Mouse (Mus musculus): Measurements from ENCODE around the gene Lingo1. TPM values are rescaled to one million over a fixed set of nuclear protein-coding genes. Genes with fewer than 3 reads are reported as not detected.
A peak's percentile ranks its signal among the peaks of the same experiment; 100 is the strongest.

Gene Lingo1
- polyA plus RNA-seq, 1 experiment from 2014 or later = 0.93 TPM

DNA sequence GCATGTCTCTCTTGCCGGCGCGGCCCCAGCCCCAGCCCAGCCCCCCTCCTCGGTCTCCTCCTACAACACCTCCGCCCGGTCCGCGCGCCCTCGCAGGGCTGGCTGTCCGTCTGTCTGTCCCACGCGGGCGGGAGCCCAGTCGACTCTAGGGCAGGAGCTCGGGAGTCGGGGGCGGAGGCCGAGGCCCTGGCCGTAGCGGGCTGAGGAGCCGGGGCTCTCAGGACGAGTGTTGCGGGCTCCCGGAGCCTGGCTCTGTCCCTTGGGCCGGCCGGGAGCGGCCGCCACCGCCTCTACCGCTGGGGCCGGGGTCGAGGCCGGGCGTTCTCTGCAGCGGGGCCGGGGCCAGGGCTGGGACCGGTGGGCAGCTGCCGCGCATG lies 161.2 kb downstream of the Lingo1 start:
- peaks cover 44% of the 10 kb centered on the region for H3K27me3 ChIP-seq (ENCODE audit: control insufficient read depth, insufficient read depth, low read length)
- H3K4me2 ChIP-seq (ENCODE audit: low read depth, severe bottlenecking) = peak overlapping the region; percentile 99
- 1% methylated on average over 32 of the region's 40 CpGs for WGBS
- peak overlapping the region; percentile 55 for H3K4me3 ChIP-seq (ENCODE audit: low read depth, low read length)
- no peaks in the 10 kb centered on the region for H3K36me3 ChIP-seq (ENCODE audit: control insufficient read depth, insufficient read depth, low read length)
- peak overlapping the region; percentile 61 for H3K9ac ChIP-seq (ENCODE audit: low read length)
- ATAC-seq (ENCODE audit: insufficient number of reproducible peaks, low FRiP score, low TSS enrichment, low read depth) (peak; percentile 52), DNase-seq (ENCODE audit: low spot score) (no peak)
- no peaks in the 10 kb centered on the region for H3K9me3 ChIP-seq (ENCODE audit: control insufficient read depth, low read length)
- peaks cover 21% of the 10 kb centered on the region for H3K4me1 ChIP-seq (ENCODE audit: control insufficient read depth, insufficient read depth, low read length)
- no peak overlapping the region for H3K27ac ChIP-seq (replicated peaks; ENCODE audit: low read depth, low read length)

GRCm38 (mm10) chr9:56634406-56635120 lies 161.7 kb downstream of the Lingo1 start:
- 0% methylated on average over 20 of the region's 25 CpGs for WGBS
- no peak overlapping the region for H3K27ac ChIP-seq (replicated peaks; ENCODE audit: low read depth, low read length)

GRCm38 (mm10) chr9:56633449-56634225 lies 162.6 kb downstream of the Lingo1 start:
- no peak overlapping the region for H3K27ac ChIP-seq (replicated peaks; ENCODE audit: low read depth, low read length)
- DNase-seq (ENCODE audit: low spot score) = no peak
- H3K4me3 ChIP-seq (ENCODE audit: low read depth, low read length) = no peak overlapping the region
- no peak overlapping the region for H3K4me2 ChIP-seq (ENCODE audit: low read depth, severe bottlenecking)
- 21% methylated on average over 13 of the region's 13 CpGs for WGBS
- H3K27me3 ChIP-seq (ENCODE audit: control insufficient read depth, insufficient read depth, low read length) = peaks cover 41% of the 10 kb centered on the region
- H3K36me3 ChIP-seq (ENCODE audit: control insufficient read depth, insufficient read depth, low read length) = no peaks in the 10 kb centered on the region
- ATAC-seq (ENCODE audit: insufficient number of reproducible peaks, low FRiP score, low TSS enrichment, low read depth) = no peak
- no peaks in the 10 kb centered on the region for H3K9me3 ChIP-seq (ENCODE audit: control insufficient read depth, low read length)
- H3K9ac ChIP-seq (ENCODE audit: low read length) = no peak overlapping the region
- H3K4me1 ChIP-seq (ENCODE audit: control insufficient read depth, insufficient read depth, low read length) = peaks cover 21% of the 10 kb centered on the region

More at GRCm38 (mm10) chr9:56634406-56635120, 161.7 kb downstream of the Lingo1 start:
- ATAC-seq (ENCODE audit: insufficient number of reproducible peaks, low FRiP score, low TSS enrichment, low read depth) = no peak
- Histone ChIP-seq H3K4me1 (ENCODE audit: control insufficient read depth, insufficient read depth, low read length) (peaks cover 21% of the 10 kb centered on the region), H3K4me2 (ENCODE audit: low read depth, severe bottlenecking) (peak overlapping the region; percentile 99), H3K9ac (ENCODE audit: low read length) (peak overlapping the region; percentile 61), H3K27me3 (ENCODE audit: control insufficient read depth, insufficient read depth, low read length) (peaks cover 42% of the 10 kb centered on the region), H3K36me3 (ENCODE audit: control insufficient read depth, insufficient read depth, low read length) (no peaks in the 10 kb centered on the region), H3K9me3 (ENCODE audit: control insufficient read depth, low read length) (no peaks in the 10 kb centered on the region), H3K4me3 (ENCODE audit: low read depth, low read length) (peak overlapping the region; percentile 55)
- no peak for DNase-seq (ENCODE audit: low spot score)

DNA sequence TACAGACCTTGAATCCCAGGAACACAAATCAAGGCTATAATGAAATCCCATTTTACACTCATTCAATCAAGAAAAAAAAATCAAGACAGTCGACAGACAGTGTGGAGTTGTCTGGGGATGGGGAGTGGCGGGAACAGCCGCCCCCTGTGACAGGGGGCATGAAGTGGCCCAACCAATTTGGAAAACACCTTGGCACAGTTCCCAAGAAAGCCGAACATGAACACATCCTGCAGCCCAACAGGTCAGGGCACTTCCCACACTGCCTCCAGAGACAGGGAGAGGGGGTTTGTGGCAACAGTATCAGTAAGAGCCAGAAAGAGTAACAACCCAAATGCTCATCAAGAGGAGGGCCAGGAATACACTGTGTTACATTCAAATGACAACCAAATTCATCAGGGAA lies 165.3 kb downstream of the Lingo1 start:
- no peak overlapping the region for H3K4me2 ChIP-seq (ENCODE audit: low read depth, severe bottlenecking)
- ATAC-seq (ENCODE audit: insufficient number of reproducible peaks, low FRiP score, low TSS enrichment, low read depth) (no peak), DNase-seq (ENCODE audit: low spot score) (no peak)
- H3K27me3 ChIP-seq (ENCODE audit: control insufficient read depth, insufficient read depth, low read length) = peaks cover 23% of the 10 kb centered on the region
- no peaks in the 10 kb centered on the region for H3K36me3 ChIP-seq (ENCODE audit: control insufficient read depth, insufficient read depth, low read length)
- no peak overlapping the region for H3K4me3 ChIP-seq (ENCODE audit: low read depth, low read length)
- H3K9ac ChIP-seq (ENCODE audit: low read length) = no peak overlapping the region
- 79% methylated on average over 4 of the region's 4 CpGs for WGBS
- no peak overlapping the region for H3K27ac ChIP-seq (replicated peaks; ENCODE audit: low read depth, low read length)
- H3K9me3 ChIP-seq (ENCODE audit: control insufficient read depth, low read length) = no peaks in the 10 kb centered on the region
- peaks cover 14% of the 10 kb centered on the region for H3K4me1 ChIP-seq (ENCODE audit: control insufficient read depth, insufficient read depth, low read length)

GRCm38 (mm10) chr9:56629674-56630397 lies 166.4 kb downstream of the Lingo1 start:
- H3K9ac ChIP-seq (ENCODE audit: low read length) = no peak overlapping the region
- no peaks in the 10 kb centered on the region for H3K36me3 ChIP-seq (ENCODE audit: control insufficient read depth, insufficient read depth, low read length)
- no peaks in the 10 kb centered on the region for H3K9me3 ChIP-seq (ENCODE audit: control insufficient read depth, low read length)
- no peak for ATAC-seq (ENCODE audit: insufficient number of reproducible peaks, low FRiP score, low TSS enrichment, low read depth)
- H3K4me2 ChIP-seq (ENCODE audit: low read depth, severe bottlenecking) = no peak overlapping the region
- H3K4me1 ChIP-seq (ENCODE audit: control insufficient read depth, insufficient read depth, low read length) = peaks cover 18% of the 10 kb centered on the region
- 85% methylated on average over 5 of the region's 5 CpGs for WGBS
- no peak overlapping the region for H3K4me3 ChIP-seq (ENCODE audit: low read depth, low read length)
- H3K27me3 ChIP-seq (ENCODE audit: control insufficient read depth, insufficient read depth, low read length) = peaks cover 18% of the 10 kb centered on the region
- no peak overlapping the region for H3K27ac ChIP-seq (replicated peaks; ENCODE audit: low read depth, low read length)
- DNase-seq (ENCODE audit: low spot score) = no peak

DNA sequence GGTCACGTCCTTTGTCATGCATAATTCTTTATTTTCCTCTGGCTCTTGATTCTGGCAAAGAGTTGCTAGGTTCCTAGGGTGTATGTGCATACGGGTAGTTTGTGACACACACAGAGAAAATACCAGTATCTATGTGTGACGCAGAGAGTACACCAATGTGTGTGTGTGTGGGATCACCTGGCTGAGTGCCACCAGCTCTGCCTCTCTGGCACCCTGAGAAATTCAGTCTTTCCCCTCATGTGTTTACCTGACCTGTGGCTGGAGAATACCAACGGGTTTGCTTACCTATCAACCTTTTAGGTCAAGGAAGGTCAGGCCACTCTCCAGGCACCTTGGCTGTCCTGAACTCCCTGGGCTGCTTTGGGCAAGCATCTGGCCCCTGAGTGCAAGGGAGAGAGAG lies 169.0 kb downstream of the Lingo1 start:
- H3K36me3 ChIP-seq (ENCODE audit: control insufficient read depth, insufficient read depth, low read length) = no peaks in the 10 kb centered on the region
- H3K9ac ChIP-seq (ENCODE audit: low read length) = no peak overlapping the region
- peaks cover 4% of the 10 kb centered on the region; the same call in 1 of the 2 replicates for H3K27me3 ChIP-seq (ENCODE audit: control insufficient read depth, insufficient read depth, low read length)
- H3K4me3 ChIP-seq (ENCODE audit: low read depth, low read length) = no peak overlapping the region
- WGBS = 67% methylated on average over 4 of the region's 4 CpGs
- no peak overlapping the region for H3K4me2 ChIP-seq (ENCODE audit: low read depth, severe bottlenecking)
- peaks cover 9% of the 10 kb centered on the region; the same call in 1 of the 2 replicates for H3K4me1 ChIP-seq (ENCODE audit: control insufficient read depth, insufficient read depth, low read length)
- no peak overlapping the region for H3K27ac ChIP-seq (replicated peaks; ENCODE audit: low read depth, low read length)
- no peak for DNase-seq (ENCODE audit: low spot score)
- no peak for ATAC-seq (ENCODE audit: insufficient number of reproducible peaks, low FRiP score, low TSS enrichment, low read depth)
- no peaks in the 10 kb centered on the region for H3K9me3 ChIP-seq (ENCODE audit: control insufficient read depth, low read length)

DNA sequence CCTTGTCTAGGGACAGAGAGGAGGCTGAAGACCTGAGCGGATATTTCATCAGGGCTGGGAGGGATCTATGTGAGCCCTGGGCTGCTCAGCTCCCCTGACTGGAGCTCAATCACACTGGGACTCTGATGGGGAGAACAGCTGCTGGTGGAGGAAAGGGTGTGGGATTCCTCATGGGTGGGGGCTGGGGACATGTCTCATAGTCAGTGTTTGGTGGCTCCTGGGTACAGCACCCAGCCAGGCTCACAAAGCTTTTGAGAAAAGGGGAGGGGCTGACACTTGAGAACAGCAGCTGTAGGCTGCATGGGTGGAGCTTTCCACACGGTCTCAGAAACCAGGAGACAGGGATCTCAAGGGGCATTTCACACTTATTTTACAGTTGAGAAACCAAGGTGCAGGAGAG lies 171.3 kb downstream of the Lingo1 start:
- ATAC-seq (ENCODE audit: insufficient number of reproducible peaks, low FRiP score, low TSS enrichment, low read depth) (no peak), DNase-seq (ENCODE audit: low spot score) (no peak)
- no peak overlapping the region for H3K4me2 ChIP-seq (ENCODE audit: low read depth, severe bottlenecking)
- no peaks in the 10 kb centered on the region for H3K9me3 ChIP-seq (ENCODE audit: control insufficient read depth, low read length)
- peaks cover 13% of the 10 kb centered on the region for H3K4me1 ChIP-seq (ENCODE audit: control insufficient read depth, insufficient read depth, low read length)
- no peaks in the 10 kb centered on the region for H3K36me3 ChIP-seq (ENCODE audit: control insufficient read depth, insufficient read depth, low read length)
- peaks cover 26% of the 10 kb centered on the region for H3K27me3 ChIP-seq (ENCODE audit: control insufficient read depth, insufficient read depth, low read length)
- H3K4me3 ChIP-seq (ENCODE audit: low read depth, low read length) = no peak overlapping the region
- WGBS = 41% methylated on average over 2 of the region's 2 CpGs
- H3K9ac ChIP-seq (ENCODE audit: low read length) = no peak overlapping the region
- H3K27ac ChIP-seq (replicated peaks; ENCODE audit: low read depth, low read length) = no peak overlapping the region

- DNase-seq (ENCODE audit: low spot score) = no peak
- Histone ChIP-seq H3K4me3 (ENCODE audit: low read depth, low read length) (no peak overlapping the region), H3K9me3 (ENCODE audit: control insufficient read depth, low read length) (no peaks in the 10 kb centered on the region), H3K36me3 (ENCODE audit: control insufficient read depth, insufficient read depth, low read length) (no peaks in the 10 kb centered on the region), H3K9ac (ENCODE audit: low read length) (no peak overlapping the region), H3K4me2 (ENCODE audit: low read depth, severe bottlenecking) (no peak overlapping the region), H3K27me3 (ENCODE audit: control insufficient read depth, insufficient read depth, low read length) (peaks cover 33% of the 10 kb centered on the region), H3K27ac (replicated peaks; ENCODE audit: low read depth, low read length) (no peak overlapping the region), H3K4me1 (ENCODE audit: control insufficient read depth, insufficient read depth, low read length) (peaks cover 13% of the 10 kb centered on the region)
- 86% methylated on average over 11 of the region's 11 CpGs for WGBS
- ATAC-seq (ENCODE audit: insufficient number of reproducible peaks, low FRiP score, low TSS enrichment, low read depth) = no peak
These were observed 172.9 kb downstream of the Lingo1 start for GRCm38 (mm10) chr9:56623361-56623760.

Measured in limb, embryonic 11.5 days (tissue).